Mouse (Mus musculus) gastrocnemius, adult 2 months (tissue): ENCODE measurements around the gene Vars. TPM values are rescaled to one million over a fixed set of nuclear protein-coding genes. Genes with fewer than 3 reads are reported as not detected.

Experiments used
- DNase-seq: peaks from one replicate; pipeline ENCODE4 v3.0.0; 2022
- H3K27ac ChIP-seq: fragments of 200-600 bp; 2 replicates; pipeline ENCODE4 v1.8.1; 2022; ENCODE audit warnings: mild to moderate bottlenecking
- H3K4me3 ChIP-seq: fragments of 200-600 bp; 2 replicates; pipeline ENCODE4 v1.8.1; 2022; ENCODE audit warnings: mild to moderate bottlenecking, moderate library complexity
- CTCF ChIP-seq: fragments of 200-600 bp; IDR thresholded peaks from 2 replicates; pipeline ENCODE4 v1.8.1; 2022; ENCODE audit warnings: antibody characterized with exemption, mild to moderate bottlenecking, moderate library complexity
- intact Hi-C: fragments of 180-260 bp; cut with DNase I; formaldehyde crosslinking; loops from one replicate; pipeline ENCODE4 v1.15.1; 2025
- total RNA-seq, 2 experiments: library from RNA; stranded (reverse); gene quantifications; 2 replicates each; pipeline ENCODE4 v1.2.3; 2021

Vars gene
- total RNA-seq, 2 experiments from 2014 or later = 31.0 to 35.2 TPM

GRCm38 (mm10) chr17:35043794-35044193, 43.0 kb downstream of the Vars start:
- intact Hi-C loops = no loop called here
- Histone ChIP-seq H3K27ac (no peak overlapping the region), H3K4me3 (no peak overlapping the region)
- no peak for DNase-seq
- no peak for TF ChIP-seq CTCF

- H3K27ac ChIP-seq = no peak overlapping the region
- DNase-seq = no peak
- intact Hi-C loops = no loop called here
- no peak overlapping the region for H3K4me3 ChIP-seq
- TF ChIP-seq CTCF = no peak
These were observed 44.4 kb downstream of the Vars start for GRCm38 (mm10) chr17:35044904-35045806.

DNA sequence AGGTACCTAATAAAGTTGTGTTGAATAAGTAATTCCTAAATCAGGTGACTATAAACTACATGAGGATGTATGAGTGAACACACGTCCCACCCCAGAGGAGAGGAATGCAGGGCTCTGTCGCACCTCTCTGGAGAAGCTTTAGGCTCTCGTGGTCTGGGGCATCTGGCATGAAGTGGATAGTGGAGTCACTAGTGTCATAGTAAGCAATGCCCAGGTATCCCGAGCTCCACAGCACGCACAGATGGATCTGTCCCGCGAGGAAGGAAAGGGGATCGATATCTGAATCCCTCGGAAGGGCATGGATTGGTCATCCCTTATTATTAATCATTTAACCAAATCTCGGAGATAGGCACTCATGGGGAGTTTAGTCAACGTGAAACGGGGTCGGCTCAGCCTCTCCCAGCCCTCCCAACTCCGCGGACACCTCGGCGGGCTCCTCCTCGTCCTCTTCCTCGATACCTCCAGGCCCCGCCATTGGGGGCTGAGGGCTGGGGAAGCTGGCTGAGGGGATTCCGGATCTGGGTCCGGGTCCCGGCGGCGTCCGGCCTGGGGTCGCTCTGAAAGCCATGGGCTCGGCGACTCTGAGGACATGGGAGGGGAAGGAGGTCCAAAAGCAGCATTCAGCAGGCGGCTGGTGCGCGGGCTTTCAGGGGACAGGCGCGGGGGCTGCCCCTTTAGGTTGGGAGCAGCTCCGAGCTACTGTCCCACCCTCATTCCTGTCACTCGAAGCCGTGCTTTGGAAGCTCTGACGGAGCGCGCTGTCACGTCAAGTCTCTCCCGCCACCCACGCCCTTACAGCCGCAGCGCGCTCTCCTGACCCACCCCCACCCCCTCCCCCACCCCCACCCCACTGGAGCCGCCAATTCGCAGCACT, 45.3 kb downstream of the Vars start:
- Histone ChIP-seq H3K27ac (peak overlapping the region; percentile 66), H3K4me3 (peak overlapping the region; percentile 77)
- TF ChIP-seq CTCF = no peak
- no peak for DNase-seq
- intact Hi-C loops = no loop called here

GRCm38 (mm10) chr17:35046681-35047455, 46.1 kb downstream of the Vars start, which contains the start of gene Msh5:
Gene Msh5 (minus strand): TSS chr17:35046745.
- no peak for TF ChIP-seq CTCF
- Histone ChIP-seq H3K4me3 (peak within 1 kb of the TSS; percentile 77), H3K27ac (peak within 1 kb of the TSS; percentile 91)
- intact Hi-C loops = no loop called here
- DNase-seq = peak; percentile 97

- intact Hi-C loops = no loop called here
- DNase-seq = no peak
- no peak for TF ChIP-seq CTCF
- Histone ChIP-seq H3K4me3 (peak overlapping the region; percentile 47), H3K27ac (peak overlapping the region; percentile 91)
These were observed 46.9 kb downstream of the Vars start for GRCm38 (mm10) chr17:35047688-35048087.

DNA sequence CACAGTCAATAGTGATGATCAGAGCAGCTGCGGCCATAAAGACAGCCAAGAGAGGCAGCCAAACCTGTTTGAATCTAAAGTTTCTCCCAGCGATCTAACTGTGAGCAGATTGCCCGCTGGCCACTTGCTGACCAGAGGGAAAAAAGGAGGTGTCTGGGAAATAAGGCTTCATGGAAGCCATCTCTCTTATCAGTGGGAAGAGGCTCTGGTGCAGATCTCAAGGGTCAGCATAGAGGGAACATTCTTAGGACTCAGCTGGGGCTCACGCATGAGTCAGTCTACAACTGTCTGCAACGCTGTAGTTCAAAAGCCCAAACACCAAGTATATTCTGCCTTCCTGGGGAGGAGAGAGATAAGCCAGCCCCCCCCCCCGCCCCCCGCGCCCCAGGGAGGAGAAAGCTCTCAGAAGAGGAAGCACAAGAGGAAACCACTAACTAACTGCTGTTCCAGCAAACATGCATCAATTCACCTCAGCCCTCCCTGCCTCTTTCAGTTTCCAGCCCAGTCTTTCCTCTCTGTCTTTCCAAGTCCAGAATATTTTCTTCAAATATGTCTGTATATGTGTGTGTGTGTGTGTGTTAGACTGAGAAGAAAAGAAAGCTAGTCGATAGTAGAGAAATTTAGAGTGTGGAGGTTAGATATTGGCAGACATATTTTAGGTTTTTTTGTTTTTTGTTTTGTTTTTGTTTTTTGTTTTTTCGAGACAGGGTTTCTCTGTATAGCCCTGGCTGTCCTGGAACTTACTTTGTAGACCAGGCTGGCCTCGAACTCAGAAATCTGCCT, 47.6 kb downstream of the Vars start:
- Histone ChIP-seq H3K27ac (peak overlapping the region; percentile 91), H3K4me3 (peak overlapping the region; percentile 47)
- DNase-seq = no peak
- TF ChIP-seq CTCF = no peak
- intact Hi-C loops = no loop called here

DNA sequence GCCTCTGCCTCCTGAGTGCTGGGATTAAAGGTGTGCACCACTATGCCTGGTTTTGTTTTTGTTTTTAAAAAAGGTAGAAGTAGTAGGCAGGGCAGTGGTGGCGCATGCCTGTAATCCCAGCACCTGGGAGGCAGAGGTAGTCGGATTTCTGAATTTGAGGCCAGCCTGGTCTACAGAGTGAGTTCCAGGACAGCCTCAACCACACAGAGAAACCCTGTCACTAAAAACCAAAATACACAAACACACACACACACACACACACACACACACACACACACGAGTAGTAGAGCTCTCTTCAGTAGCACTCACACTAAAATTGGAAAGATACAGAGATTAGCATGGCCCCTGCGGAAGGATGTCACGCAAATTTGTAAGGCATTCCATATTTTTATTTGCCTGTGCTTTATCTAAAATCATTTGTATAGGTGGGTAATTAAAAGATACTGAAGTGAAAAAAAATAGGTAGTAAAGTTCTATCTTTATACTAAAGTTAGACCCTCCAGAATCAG, 48.2 kb downstream of the Vars start:
- no peak for DNase-seq
- TF ChIP-seq CTCF = no peak
- Histone ChIP-seq H3K27ac (peak overlapping the region; percentile 91), H3K4me3 (no peak overlapping the region)
- intact Hi-C loops = no loop called here

DNA sequence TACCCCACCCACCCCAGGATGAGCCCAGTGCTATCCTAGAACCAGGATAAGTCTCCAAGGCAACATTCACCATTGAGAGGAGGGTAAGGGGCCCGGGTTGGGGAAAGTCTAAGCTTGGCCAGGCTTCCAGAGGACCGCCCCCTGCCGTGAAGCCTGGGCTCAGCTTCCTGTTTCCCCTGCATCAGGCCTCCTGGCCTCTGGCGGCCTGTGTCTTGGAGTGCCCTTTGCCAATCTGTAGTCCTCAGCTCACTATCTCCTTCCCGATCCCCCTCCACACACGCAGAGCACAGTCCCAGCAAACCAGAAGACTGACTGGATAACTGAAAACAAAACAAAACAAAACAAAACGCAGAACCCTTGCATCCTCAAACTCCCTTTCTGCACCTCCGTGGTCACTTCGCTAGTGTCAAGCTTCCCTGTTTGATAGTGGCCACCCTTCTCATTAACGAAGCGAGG, 48.8 kb downstream of the Vars start, which contains the start of gene Clic1:
Gene Clic1, plus strand, starts transcription at position 406 of the 456 bp plus-strand sequence.
- intact Hi-C loops = no loop called here
- Histone ChIP-seq H3K27ac (peak within 1 kb of the TSS; percentile 91), H3K4me3 (peak within 1 kb of the TSS; percentile 82)
- DNase-seq = peak; percentile 61
- TF ChIP-seq CTCF = peak; percentile 13; the same call in 1 of the 2 replicates

DNA sequence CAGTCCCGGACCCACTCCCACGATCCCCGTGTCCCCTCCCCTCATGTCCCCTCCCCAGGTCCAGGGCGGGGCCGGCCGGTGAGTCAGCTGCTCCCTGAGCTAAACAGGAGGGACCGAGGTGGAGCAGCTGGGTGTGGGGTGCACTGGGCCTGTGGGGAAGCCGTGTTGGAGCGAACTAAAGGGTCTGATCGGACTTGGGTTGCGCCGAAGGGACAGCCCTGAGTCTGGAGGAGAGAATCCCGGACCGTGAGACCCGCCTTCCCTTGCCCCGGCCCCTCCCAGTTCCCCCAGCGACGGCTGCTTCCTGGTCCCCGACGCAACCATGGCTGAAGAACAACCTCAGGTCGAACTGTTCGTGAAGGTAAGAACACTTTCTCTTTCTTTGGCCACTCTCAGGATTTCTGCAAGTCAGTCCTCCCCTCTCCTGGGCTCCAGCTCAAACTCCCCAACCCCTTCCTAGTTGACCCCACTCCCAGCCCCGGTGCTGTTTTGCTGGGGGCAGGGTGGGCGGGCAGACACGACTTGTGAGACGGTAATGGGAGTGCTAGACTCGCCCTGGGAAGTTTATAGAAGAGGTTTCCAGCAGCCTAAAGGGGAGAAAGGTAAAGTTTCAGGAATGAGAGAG, 49.5 kb downstream of the Vars start:
- intact Hi-C loops = no loop called here
- peak; percentile 82 for DNase-seq
- Histone ChIP-seq H3K27ac (peak overlapping the region; percentile 91), H3K4me3 (peak overlapping the region; percentile 82)
- TF ChIP-seq CTCF = no peak

DNA sequence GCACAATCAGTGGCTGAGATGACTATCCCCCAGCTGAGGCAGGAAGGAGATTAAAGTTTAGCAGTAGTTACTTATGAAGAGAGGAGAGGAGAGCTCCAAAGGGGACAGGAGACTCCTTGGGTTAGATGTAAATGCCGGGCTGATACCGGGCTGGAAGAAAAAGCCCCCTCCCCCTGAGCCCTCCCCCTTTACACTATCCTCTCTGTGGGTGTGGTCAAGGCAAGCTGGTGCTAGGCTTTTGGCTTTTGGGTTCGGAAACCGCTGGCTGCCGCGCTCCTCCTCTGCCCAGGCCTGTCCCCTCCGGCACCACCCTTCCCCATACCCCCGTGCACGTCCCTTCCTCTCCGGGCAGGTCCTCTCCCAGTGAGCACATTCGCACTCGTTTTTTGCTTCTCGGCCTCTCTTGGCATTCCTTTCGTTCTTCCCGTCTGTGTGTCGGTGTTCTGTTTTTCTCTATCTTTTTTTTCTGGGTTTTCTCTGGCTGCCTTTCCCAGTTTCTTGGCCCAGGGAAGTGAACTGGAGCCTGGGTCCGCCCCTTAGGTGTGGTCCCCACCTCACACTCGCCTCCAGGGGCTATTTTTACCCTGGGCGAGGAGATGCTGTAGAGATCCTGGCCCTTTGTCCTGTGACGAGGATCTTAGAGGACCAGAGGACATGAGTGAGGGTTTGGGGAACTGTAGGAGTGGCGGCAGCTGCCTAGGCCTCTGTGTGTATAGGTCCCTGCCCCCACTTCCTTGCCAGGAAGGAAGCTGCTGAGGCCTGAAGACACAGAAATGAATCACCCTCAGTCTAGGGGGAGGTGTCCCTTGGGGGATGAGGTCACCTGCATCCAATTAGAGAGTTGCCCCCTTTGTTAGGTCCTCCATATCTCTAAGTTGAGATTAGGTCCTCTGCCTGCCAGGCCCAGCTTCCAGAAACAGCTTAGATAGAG, 50.6 kb downstream of the Vars start:
- Histone ChIP-seq H3K4me3 (peak overlapping the region; percentile 82), H3K27ac (peak overlapping the region; percentile 91)
- peak; percentile 69 for DNase-seq
- intact Hi-C loops = no loop called here
- no peak for TF ChIP-seq CTCF
